Mouse (Mus musculus) erythroblast, adult 5-6 weeks (primary cell): ENCODE measurements around the gene Olfr1174-ps. TPM values are rescaled to one million over a fixed set of nuclear protein-coding genes. Genes with fewer than 3 reads are reported as not detected.

ENCODE experiments used
- ATAC-seq: replicated peaks from 2 replicates; pipeline ENCODE4 v1.8.0; 2016; ENCODE audit warnings: moderate number of reproducible peaks, mild to moderate bottlenecking, moderate TSS enrichment, inconsistent platforms; ENCODE audit not compliant: poor library complexity, low FRiP score, severe bottlenecking
- total RNA-seq, 2 experiments: library from RNA; stranded (forward) in 1 of 2; stranded (reverse) in 1 of 2; fragments of 150-400 nt in 1 of 2; fragments of 200-764, 138-1000 nt in 1 of 2; gene quantifications; 2 replicates each; pipeline versions ENCODE4 v1.2.3 to v1.2.4; 2015 to 2017; ENCODE audit warnings: low replicate concordance in 2 of 2

The Olfr1174-ps gene
- 0.96 TPM in 1 of 2 replicates, not detected in the other for total RNA-seq (2015; ENCODE audit: low replicate concordance)
- total RNA-seq (2017; ENCODE audit: low replicate concordance), result not detected in 2 replicates

DNA sequence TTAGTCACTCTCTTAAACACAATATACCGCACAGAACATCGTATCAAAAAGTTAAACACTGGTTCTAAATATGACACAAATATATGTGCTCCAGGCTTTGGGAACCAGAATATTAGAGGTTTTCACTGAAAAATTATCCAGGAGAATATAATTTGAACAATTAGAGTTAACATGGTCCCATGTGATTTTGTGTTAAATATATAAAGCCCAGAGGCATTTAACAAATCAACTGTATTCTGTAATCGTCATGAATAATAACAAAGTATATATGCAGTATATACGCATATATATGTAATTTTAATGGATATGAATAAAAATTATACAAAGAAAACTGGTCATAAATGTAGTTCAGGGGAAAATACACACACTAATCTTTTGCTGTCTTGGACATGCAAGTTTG lies at the start of gene Olfr1174-ps:
Gene Olfr1174-ps, minus strand, starts transcription at position 101 of the 400 bp plus-strand sequence.
- ATAC-seq, result no peak

DNA sequence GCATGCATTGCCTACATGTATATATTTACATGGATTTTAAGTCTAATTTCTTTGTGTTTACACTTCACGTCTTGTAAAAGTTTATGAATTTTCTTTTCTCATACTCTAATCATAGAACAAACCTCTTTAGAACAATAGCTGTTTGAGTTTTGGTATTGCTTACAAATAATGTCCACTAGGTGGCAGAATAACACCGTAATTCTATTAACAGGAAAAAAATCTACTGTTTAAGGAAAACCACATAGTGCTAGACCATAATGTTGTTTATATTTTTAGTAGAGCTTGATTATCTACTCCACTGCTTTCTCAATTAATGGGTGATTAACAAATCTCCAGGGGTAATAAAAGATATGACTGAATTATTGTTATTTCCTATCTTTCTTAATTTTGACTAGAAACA lies 41.4 kb upstream of the Olfr1174-ps start:
- ATAC-seq, result no peak

DNA sequence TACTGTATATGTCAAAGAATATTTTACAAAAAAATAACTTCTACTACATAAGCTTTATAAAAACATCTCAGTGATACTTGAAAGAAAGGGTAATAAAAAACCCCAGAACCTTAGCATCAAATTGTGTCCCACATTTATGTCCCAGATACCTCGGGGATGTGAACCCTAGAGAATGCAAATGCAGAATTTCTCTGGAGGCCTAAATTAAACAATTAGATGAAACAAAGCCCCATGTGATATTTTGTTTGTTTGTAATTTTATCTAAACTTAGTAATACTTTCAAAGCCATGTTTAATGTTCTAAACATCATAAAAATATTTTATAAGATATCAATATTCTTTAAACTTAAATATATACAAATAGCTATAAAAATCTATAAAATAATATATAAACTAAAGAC lies 31.5 kb upstream of the Olfr1174-ps start, which contains the start of gene Olfr1177-ps:
Gene Olfr1177-ps, minus strand, starts transcription at position 101 of the 400 bp plus-strand sequence.
- no peak for ATAC-seq

DNA sequence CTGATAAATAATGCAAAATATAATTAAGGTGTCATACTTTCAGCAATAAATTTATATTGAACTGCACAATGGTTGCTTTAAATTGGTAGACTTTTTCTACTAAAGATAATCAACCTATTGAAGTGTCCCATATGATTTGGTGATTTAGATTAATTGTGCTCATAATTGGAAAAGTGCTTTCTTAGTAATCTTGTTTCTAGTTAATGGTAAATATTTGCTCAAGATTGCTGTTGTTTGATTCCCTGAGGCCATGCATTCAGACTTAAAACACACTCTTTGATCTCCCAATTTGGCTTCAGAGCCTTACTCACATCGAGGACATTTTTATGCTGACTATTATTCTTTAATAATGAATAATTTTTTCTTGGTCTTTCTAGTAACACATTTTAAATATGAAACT lies 21.5 kb upstream of the Olfr1174-ps start, which contains the start of gene Olfr1176:
Gene Olfr1176, plus strand, starts transcription at position 301 of the 400 bp plus-strand sequence.
- no peak for ATAC-seq

DNA sequence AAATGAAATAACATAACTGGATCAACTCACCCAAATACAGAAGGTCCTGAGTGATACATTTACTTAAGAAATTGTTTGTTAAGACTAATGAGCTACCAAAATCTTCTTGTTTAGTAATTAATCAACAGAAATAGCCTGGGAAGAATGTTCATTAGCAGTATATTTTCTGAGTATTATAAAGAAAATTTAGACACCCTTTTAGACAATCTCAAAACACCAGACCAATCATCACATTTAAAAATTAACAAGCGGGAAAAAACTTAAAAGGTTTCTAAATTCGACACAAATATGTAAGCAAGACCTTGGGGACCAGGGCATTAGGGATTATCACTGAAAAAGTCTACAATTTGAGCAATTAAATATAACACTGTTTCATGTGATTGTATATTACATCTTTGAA lies 12.2 kb upstream of the Olfr1174-ps start, which contains the start of gene Olfr1175-ps:
Gene Olfr1175-ps, minus strand, starts transcription at position 101 of the 400 bp plus-strand sequence.
- ATAC-seq, result no peak

DNA sequence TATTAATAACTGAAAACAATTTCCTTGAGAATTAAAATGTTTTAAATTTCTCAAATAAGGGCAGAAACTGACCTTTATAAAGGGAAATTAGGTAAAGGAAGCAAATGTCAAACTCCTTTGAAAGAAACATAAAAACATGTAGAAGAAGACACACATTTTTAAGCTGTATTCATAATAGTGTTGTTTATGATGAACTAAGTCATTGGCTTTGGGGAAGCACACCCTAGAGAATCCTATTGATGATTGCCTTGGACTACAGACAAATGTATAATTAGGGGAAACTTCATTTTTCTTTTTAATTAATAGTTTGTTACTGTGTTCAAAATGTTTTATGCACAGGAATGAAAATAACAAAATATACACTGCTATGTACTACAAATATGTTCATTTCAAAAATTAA lies 35.2 kb downstream of the Olfr1174-ps start, which contains the start of gene Olfr1173:
Gene Olfr1173, minus strand, starts transcription at position 101 of the 400 bp plus-strand sequence.
- no peak for ATAC-seq

Other genes starting within 250 kb of the Olfr1174-ps start
- gene Olfr1163, start 243.3 kb downstream of the Olfr1174-ps start, total RNA-seq (2015; ENCODE audit: low replicate concordance), result not detected in 2 replicates
- not detected in 2 replicates for gene Olfr1163, start 243.3 kb downstream of the Olfr1174-ps start, total RNA-seq (2017; ENCODE audit: low replicate concordance)
- gene Olfr1164, start 221.2 kb downstream of the Olfr1174-ps start, total RNA-seq (2015; ENCODE audit: low replicate concordance), result not detected in 2 replicates
- gene Olfr1164, start 221.2 kb downstream of the Olfr1174-ps start, total RNA-seq (2017; ENCODE audit: low replicate concordance), result not detected in 2 replicates
- gene Olfr1166, start 186.9 kb downstream of the Olfr1174-ps start, total RNA-seq (2015; ENCODE audit: low replicate concordance), result not detected in 2 replicates
- not detected in 2 replicates for gene Olfr1166, start 186.9 kb downstream of the Olfr1174-ps start, total RNA-seq (2017; ENCODE audit: low replicate concordance)
- not detected in 2 replicates for gene Olfr1167, start 159.9 kb downstream of the Olfr1174-ps start, total RNA-seq (2015; ENCODE audit: low replicate concordance)
- not detected in 2 replicates for gene Olfr1167, start 159.9 kb downstream of the Olfr1174-ps start, total RNA-seq (2017; ENCODE audit: low replicate concordance)
- gene Olfr1168, start 133.3 kb downstream of the Olfr1174-ps start, total RNA-seq (2015; ENCODE audit: low replicate concordance), result not detected in 2 replicates
- gene Olfr1168, start 133.3 kb downstream of the Olfr1174-ps start, total RNA-seq (2017; ENCODE audit: low replicate concordance), result not detected in 2 replicates
- gene Olfr1170, start 86.8 kb downstream of the Olfr1174-ps start, total RNA-seq (2015; ENCODE audit: low replicate concordance), result not detected in 2 replicates
- gene Olfr1170, start 86.8 kb downstream of the Olfr1174-ps start, total RNA-seq (2017; ENCODE audit: low replicate concordance), result not detected in 2 replicates
- gene Olfr1173, start 35.3 kb downstream of the Olfr1174-ps start, total RNA-seq (2015; ENCODE audit: low replicate concordance), result not detected in 2 replicates
- gene Olfr1173, start 35.3 kb downstream of the Olfr1174-ps start, total RNA-seq (2017; ENCODE audit: low replicate concordance), result not detected in 2 replicates
- gene Olfr1175-ps, start 12.1 kb upstream of the Olfr1174-ps start, total RNA-seq (2015; ENCODE audit: low replicate concordance), result not detected in 2 replicates
- not detected in 2 replicates for gene Olfr1175-ps, start 12.1 kb upstream of the Olfr1174-ps start, total RNA-seq (2017; ENCODE audit: low replicate concordance)
- not detected in 2 replicates for gene Olfr1176, start 21.6 kb upstream of the Olfr1174-ps start, total RNA-seq (2015; ENCODE audit: low replicate concordance)
- gene Olfr1176, start 21.6 kb upstream of the Olfr1174-ps start, total RNA-seq (2017; ENCODE audit: low replicate concordance), result not detected in 2 replicates
- gene Olfr1177-ps, start 31.4 kb upstream of the Olfr1174-ps start, total RNA-seq (2015; ENCODE audit: low replicate concordance), result not detected in 2 replicates
- gene Olfr1177-ps, start 31.4 kb upstream of the Olfr1174-ps start, total RNA-seq (2017; ENCODE audit: low replicate concordance), result 1.5 TPM in 1 of 2 replicates, not detected in the other
- gene Olfr1178, start 71.9 kb upstream of the Olfr1174-ps start, total RNA-seq (2015; ENCODE audit: low replicate concordance), result not detected in 2 replicates
- 0.09 and 0.84 TPM in 2 replicates for gene Olfr1178, start 71.9 kb upstream of the Olfr1174-ps start, total RNA-seq (2017; ENCODE audit: low replicate concordance)
- not detected in 2 replicates for gene Olfr1179, start 91.3 kb upstream of the Olfr1174-ps start, total RNA-seq (2015; ENCODE audit: low replicate concordance)
- gene Olfr1179, start 91.3 kb upstream of the Olfr1174-ps start, total RNA-seq (2017; ENCODE audit: low replicate concordance), result not detected in 2 replicates
- not detected in 2 replicates for gene Olfr1180, start 104.0 kb upstream of the Olfr1174-ps start, total RNA-seq (2015; ENCODE audit: low replicate concordance)
- gene Olfr1180, start 104.0 kb upstream of the Olfr1174-ps start, total RNA-seq (2017; ENCODE audit: low replicate concordance), result not detected in 2 replicates
- not detected in 2 replicates for gene Olfr1181, start 111.0 kb upstream of the Olfr1174-ps start, total RNA-seq (2015; ENCODE audit: low replicate concordance)
- not detected in 2 replicates for gene Olfr1181, start 111.0 kb upstream of the Olfr1174-ps start, total RNA-seq (2017; ENCODE audit: low replicate concordance)
- 0.63 TPM in 1 of 2 replicates, not detected in the other for gene Gm13757, start 134.0 kb upstream of the Olfr1174-ps start, total RNA-seq (2015; ENCODE audit: low replicate concordance)
- gene Gm13757, start 134.0 kb upstream of the Olfr1174-ps start, total RNA-seq (2017; ENCODE audit: low replicate concordance), result not detected in 2 replicates
- not detected in 2 replicates for gene Olfr1183, start 139.7 kb upstream of the Olfr1174-ps start, total RNA-seq (2015; ENCODE audit: low replicate concordance)
- not detected in 2 replicates for gene Olfr1183, start 139.7 kb upstream of the Olfr1174-ps start, total RNA-seq (2017; ENCODE audit: low replicate concordance)
- not detected in 2 replicates for gene Olfr1184, start 168.5 kb upstream of the Olfr1174-ps start, total RNA-seq (2015; ENCODE audit: low replicate concordance)
- not detected in 2 replicates for gene Olfr1184, start 168.5 kb upstream of the Olfr1174-ps start, total RNA-seq (2017; ENCODE audit: low replicate concordance)
- not detected in 2 replicates for gene Olfr1185-ps1, start 178.2 kb upstream of the Olfr1174-ps start, total RNA-seq (2015; ENCODE audit: low replicate concordance)
- not detected in 2 replicates for gene Olfr1185-ps1, start 178.2 kb upstream of the Olfr1174-ps start, total RNA-seq (2017; ENCODE audit: low replicate concordance)
- gene Olfr1186, start 203.4 kb upstream of the Olfr1174-ps start, total RNA-seq (2015; ENCODE audit: low replicate concordance), result not detected in 2 replicates
- not detected in 2 replicates for gene Olfr1186, start 203.4 kb upstream of the Olfr1174-ps start, total RNA-seq (2017; ENCODE audit: low replicate concordance)
- not detected in 2 replicates for gene Olfr1188, start 241.8 kb upstream of the Olfr1174-ps start, total RNA-seq (2015; ENCODE audit: low replicate concordance)
- gene Olfr1188, start 241.8 kb upstream of the Olfr1174-ps start, total RNA-seq (2017; ENCODE audit: low replicate concordance), result not detected in 2 replicates